Mouse (Mus musculus) embryonic facial prominence, embryonic 11.5 days (tissue): ENCODE measurements around the gene Bbox1. TPM values are rescaled to one million over a fixed set of nuclear protein-coding genes. Genes with fewer than 3 reads are reported as not detected.

ENCODE experiments used
- ATAC-seq: fragments of 200-750 bp; cut with Nextera tagmentation; replicated peaks from 2 replicates; pipeline ENCODE4 v1.8.0; 2017; ENCODE audit warnings: low read depth; ENCODE audit not compliant: insufficient number of reproducible peaks, low FRiP score, low TSS enrichment
- DNase-seq: peaks from one replicate; pipeline ENCODE4 v3.0.0-alpha.2; 2015; ENCODE audit warnings: low spot score
- H3K27ac ChIP-seq: fragments of 300-500 bp; sonication (generic); replicated peaks from 2 replicates; pipeline ENCODE4 v1.5.1; 2014; ENCODE audit warnings: mild to moderate bottlenecking, low read depth, low read length, control low read depth
- H3K27me3 ChIP-seq: fragments of 300-500 bp; sonication (generic); 2 replicates; pipeline ENCODE4 v1.6.1; 2014; ENCODE audit warnings: mild to moderate bottlenecking, low read length, moderate library complexity, mixed read lengths; ENCODE audit not compliant: control insufficient read depth, insufficient read depth
- H3K36me3 ChIP-seq: fragments of 300-500 bp; sonication (generic); replicated peaks from 2 replicates; pipeline ENCODE4 v1.6.1; 2014; ENCODE audit warnings: low read depth, mild to moderate bottlenecking, low read length, moderate library complexity, mixed read lengths; ENCODE audit not compliant: control insufficient read depth, insufficient read depth
- H3K4me1 ChIP-seq: fragments of 300-500 bp; sonication (generic); 2 replicates; pipeline ENCODE4 v1.6.1; 2014; ENCODE audit warnings: low read length, mixed read lengths; ENCODE audit not compliant: control insufficient read depth, insufficient read depth
- H3K4me2 ChIP-seq: fragments of 300-500 bp; sonication (generic); 2 replicates; pipeline ENCODE4 v1.6.1; 2014; ENCODE audit warnings: low read depth, mild to moderate bottlenecking, control low read depth, low read length, moderate library complexity
- H3K4me3 ChIP-seq: fragments of 300-500 bp; sonication (generic); 2 replicates; pipeline ENCODE4 v1.5.1; 2014; ENCODE audit warnings: low read depth, low read length, control low read depth
- H3K9ac ChIP-seq: fragments of 300-500 bp; sonication (generic); replicated peaks from 2 replicates; pipeline ENCODE4 v1.6.1; 2014; ENCODE audit warnings: mild to moderate bottlenecking, control low read depth, low read length
- H3K9me3 ChIP-seq: fragments of 300-500 bp; sonication (generic); replicated peaks from 2 replicates; pipeline ENCODE4 v1.6.1; 2016; ENCODE audit warnings: mild to moderate bottlenecking, low read length, inconsistent platforms, mixed read lengths; ENCODE audit not compliant: control insufficient read depth
- WGBS: fragments of 180-500 bp; shearing (Covaris S2); extraction: QIAGEN DNeasy Blood & Tissue Kit; methylation state at CpG from one replicate; pipeline ENCODE4 v1.1.7; 2014; 5-methylcytosine and 5-hydroxymethylcytosine counted together
- polyA plus RNA-seq: library from polyadenylated mRNA; unstranded; fragments of >200 nt; fragmentation: Nextera tagmentation; extraction: Ambion mirVana; gene quantifications from 2 replicates; pipeline ENCODE4 v1.2.1, GENCODE M21; 2014

Gene Bbox1
- polyA plus RNA-seq, 1 experiment from 2014 or later = 0.53 TPM

DNA sequence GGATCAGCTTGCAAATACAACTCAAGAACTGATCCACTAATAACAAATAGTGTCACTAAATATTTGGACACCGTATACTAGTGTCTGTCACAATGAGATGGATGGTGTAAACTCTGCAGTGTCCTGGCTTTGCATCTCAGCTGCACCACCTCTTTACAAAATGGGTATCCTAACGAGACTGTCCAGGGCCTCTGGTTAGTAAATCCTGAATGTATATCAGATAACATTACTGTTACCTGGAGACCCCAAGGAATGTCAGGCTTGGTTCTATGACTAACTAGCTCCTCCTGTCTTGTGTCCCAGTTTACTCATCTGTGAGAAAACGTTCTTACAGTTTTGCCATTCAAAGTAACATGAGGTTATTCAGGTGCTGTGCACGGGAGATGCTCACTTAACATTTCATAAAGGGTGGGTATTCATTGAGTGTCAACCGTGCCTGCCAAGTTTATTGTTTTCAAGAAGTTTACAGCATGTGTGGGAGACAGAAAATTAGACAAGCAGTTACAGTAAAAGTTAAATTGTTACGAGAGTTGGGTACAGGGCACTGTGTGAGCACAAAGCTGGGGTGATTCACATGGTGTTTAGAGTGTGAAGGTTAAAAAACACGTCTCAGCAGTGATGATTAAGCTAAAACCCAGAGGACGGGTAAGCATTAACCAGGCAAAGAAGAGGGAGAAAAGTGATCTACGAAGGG, 99.2 kb downstream of the Bbox1 start:
- H3K27ac ChIP-seq = no peak overlapping the region
- ATAC-seq (no peak), DNase-seq (no peak)
- WGBS = 73% methylated on average over 9 of the region's 9 CpGs
- no peaks in the 10 kb centered on the region for H3K36me3 ChIP-seq
- no peak overlapping the region for H3K9ac ChIP-seq
- no peaks in the 10 kb centered on the region for H3K4me1 ChIP-seq
- no peaks in the 10 kb centered on the region for H3K27me3 ChIP-seq
- no peak overlapping the region for H3K4me3 ChIP-seq
- H3K4me2 ChIP-seq = no peak overlapping the region
- H3K9me3 ChIP-seq = no peaks in the 10 kb centered on the region

DNA sequence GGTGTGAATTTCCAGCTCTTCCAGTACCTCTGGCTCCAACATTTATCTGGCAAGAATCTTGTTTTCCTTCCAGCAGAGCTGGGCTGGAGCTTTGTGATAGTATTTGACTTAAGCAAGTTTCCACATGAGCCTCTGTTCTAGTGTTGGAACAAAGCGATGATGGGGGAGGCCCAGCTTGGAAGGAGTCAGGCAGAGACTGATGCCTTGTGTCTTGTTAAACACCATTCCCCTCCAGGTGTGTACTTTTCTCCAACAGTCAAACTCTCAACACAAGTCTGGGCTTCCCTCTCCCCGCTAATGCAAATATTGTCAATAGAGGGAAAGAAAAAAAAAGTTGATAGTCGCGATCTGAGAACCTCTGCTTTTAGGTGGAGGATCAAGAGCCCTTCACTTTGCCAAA, 100.1 kb downstream of the Bbox1 start:
- no peak for DNase-seq
- ATAC-seq = no peak
- Histone ChIP-seq H3K27me3 (no peaks in the 10 kb centered on the region), H3K36me3 (no peaks in the 10 kb centered on the region), H3K9me3 (no peaks in the 10 kb centered on the region), H3K4me2 (no peak overlapping the region), H3K27ac (no peak overlapping the region), H3K4me3 (no peak overlapping the region), H3K9ac (no peak overlapping the region), H3K4me1 (no peaks in the 10 kb centered on the region)
- WGBS = 86% methylated on average over 4 of the region's 4 CpGs

Other genes starting within 250 kb of the Bbox1 start
- gene Fibin, start 48.6 kb upstream of the Bbox1 start, polyA plus RNA-seq = 17.1 and 20.2 TPM in 2 replicates